Mouse (Mus musculus) liver, embryonic 15.5 days (tissue): ENCODE results near the gene Slc7a11. TPM values are rescaled to one million over a fixed set of nuclear protein-coding genes. Genes with fewer than 3 reads are reported as not detected.

Experiments
- ATAC-seq: fragments of 200-750 bp; cut with Nextera tagmentation; 2 replicates; pipeline ENCODE4 v1.8.0; 2017; ENCODE audit warnings: moderate number of reproducible peaks, mild to moderate bottlenecking, moderate library complexity; ENCODE audit not compliant: insufficient read depth
- H3K27ac ChIP-seq: fragments of 300-500 bp; sonication (generic); replicated peaks from 2 replicates; pipeline ENCODE4 v1.5.1; 2015; ENCODE audit warnings: mild to moderate bottlenecking, inconsistent platforms
- H3K27me3 ChIP-seq: fragments of 300-500 bp; sonication (generic); 2 replicates; pipeline ENCODE4 v1.6.1; 2015; ENCODE audit warnings: mild to moderate bottlenecking, inconsistent platforms
- H3K36me3 ChIP-seq: fragments of 300-500 bp; sonication (generic); replicated peaks from 2 replicates; pipeline ENCODE4 v1.6.1; 2015; ENCODE audit warnings: moderate library complexity, mild to moderate bottlenecking, inconsistent platforms
- H3K4me1 ChIP-seq: fragments of 300-500 bp; sonication (generic); replicated peaks from 2 replicates; pipeline ENCODE4 v1.6.1; 2015; ENCODE audit warnings: inconsistent platforms
- H3K4me2 ChIP-seq: fragments of 300-500 bp; sonication (generic); 2 replicates; pipeline ENCODE4 v1.6.1; 2015; ENCODE audit warnings: moderate library complexity, mild to moderate bottlenecking, inconsistent platforms
- H3K4me3 ChIP-seq: fragments of 300-500 bp; sonication (generic); replicated peaks from 2 replicates; pipeline ENCODE4 v1.5.1; 2015; ENCODE audit warnings: mild to moderate bottlenecking, inconsistent platforms
- H3K9ac ChIP-seq: fragments of 300-500 bp; sonication (generic); 2 replicates; pipeline ENCODE4 v1.6.1; 2015; ENCODE audit warnings: moderate library complexity, mild to moderate bottlenecking, inconsistent platforms
- H3K9me3 ChIP-seq: fragments of 300-500 bp; sonication (generic); replicated peaks from 2 replicates; pipeline ENCODE4 v1.6.1; 2016; ENCODE audit warnings: inconsistent platforms
- WGBS: fragments of 180-500 bp; shearing (Covaris S2); methylation state at CpG from one replicate; pipeline ENCODE4 v1.1.7; 2015; ENCODE audit warnings: mixed read lengths; ENCODE audit not compliant: insufficient replicate concordance; 5-methylcytosine and 5-hydroxymethylcytosine counted together
- polyA plus RNA-seq: library from polyadenylated mRNA; unstranded; fragments of >200 nt; fragmentation: Nextera tagmentation; extraction: Ambion mirVana; gene quantifications from 2 replicates; pipeline ENCODE4 v1.2.1, GENCODE M21; 2015

Gene Slc7a11
- polyA plus RNA-seq, 1 experiment from 2014 or later, result 0.13 TPM

- 63% methylated on average over 1 of the region's 1 CpGs for WGBS
- Histone ChIP-seq H3K4me1 (no peaks in the 10 kb centered on the region), H3K9ac (no peak overlapping the region), H3K4me3 (no peak overlapping the region), H3K36me3 (no peaks in the 10 kb centered on the region), H3K27me3 (no peaks in the 10 kb centered on the region), H3K9me3 (no peaks in the 10 kb centered on the region), H3K27ac (no peak overlapping the region), H3K4me2 (no peak overlapping the region)
- no peak for ATAC-seq
Observed at GRCm38 (mm10) chr3:50260667-50261066, 182.7 kb downstream of the Slc7a11 start.

- Histone ChIP-seq H3K27ac (no peak overlapping the region), H3K27me3 (no peaks in the 10 kb centered on the region), H3K9ac (no peak overlapping the region), H3K4me1 (no peaks in the 10 kb centered on the region), H3K4me2 (no peak overlapping the region), H3K36me3 (no peaks in the 10 kb centered on the region), H3K9me3 (no peaks in the 10 kb centered on the region), H3K4me3 (no peak overlapping the region)
- ATAC-seq, result no peak
- WGBS, result 72% methylated on average over 4 of the region's 4 CpGs
Observed at GRCm38 (mm10) chr3:50258852-50259251, 184.6 kb downstream of the Slc7a11 start.

- Histone ChIP-seq H3K9me3 (no peaks in the 10 kb centered on the region), H3K27me3 (no peaks in the 10 kb centered on the region), H3K4me2 (no peak overlapping the region), H3K4me1 (no peaks in the 10 kb centered on the region), H3K4me3 (no peak overlapping the region), H3K36me3 (no peaks in the 10 kb centered on the region), H3K27ac (no peak overlapping the region), H3K9ac (no peak overlapping the region)
- no peak for ATAC-seq
- 54% methylated on average over 6 of the region's 6 CpGs for WGBS
Observed at GRCm38 (mm10) chr3:50249598-50250300, 193.7 kb downstream of the Slc7a11 start.

GRCm38 (mm10) chr3:50235990-50236389 is 207.4 kb downstream of the Slc7a11 start:
- Histone ChIP-seq H3K9ac (no peak overlapping the region), H3K36me3 (no peaks in the 10 kb centered on the region), H3K27ac (no peak overlapping the region), H3K4me1 (no peaks in the 10 kb centered on the region), H3K27me3 (no peaks in the 10 kb centered on the region), H3K4me2 (no peak overlapping the region), H3K9me3 (no peaks in the 10 kb centered on the region), H3K4me3 (no peak overlapping the region)
- 73% methylated on average over 3 of the region's 3 CpGs for WGBS
- ATAC-seq, result no peak

GRCm38 (mm10) chr3:50233144-50233543 is 210.3 kb downstream of the Slc7a11 start:
- no peak overlapping the region for H3K9ac ChIP-seq
- ATAC-seq, result no peak
- WGBS, result 29% methylated on average over 5 of the region's 5 CpGs
- no peaks in the 10 kb centered on the region for H3K9me3 ChIP-seq
- H3K27ac ChIP-seq, result no peak overlapping the region
- no peak overlapping the region for H3K4me3 ChIP-seq
- no peaks in the 10 kb centered on the region for H3K4me1 ChIP-seq
- H3K27me3 ChIP-seq, result no peaks in the 10 kb centered on the region
- H3K36me3 ChIP-seq, result no peaks in the 10 kb centered on the region
- H3K4me2 ChIP-seq, result no peak overlapping the region

- Histone ChIP-seq H3K4me3 (no peak overlapping the region), H3K4me2 (no peak overlapping the region), H3K9ac (no peak overlapping the region), H3K4me1 (no peaks in the 10 kb centered on the region), H3K9me3 (no peaks in the 10 kb centered on the region), H3K27me3 (no peaks in the 10 kb centered on the region), H3K27ac (no peak overlapping the region), H3K36me3 (no peaks in the 10 kb centered on the region)
- WGBS, result 51% methylated on average over 2 of the region's 2 CpGs
- ATAC-seq, result no peak
Observed at GRCm38 (mm10) chr3:50224390-50225114, 218.9 kb downstream of the Slc7a11 start.

- 41% methylated on average over 2 of the region's 2 CpGs for WGBS
- Histone ChIP-seq H3K36me3 (no peaks in the 10 kb centered on the region), H3K4me1 (no peaks in the 10 kb centered on the region), H3K9me3 (no peaks in the 10 kb centered on the region), H3K27me3 (no peaks in the 10 kb centered on the region), H3K27ac (no peak overlapping the region), H3K4me2 (no peak overlapping the region), H3K4me3 (no peak overlapping the region), H3K9ac (no peak overlapping the region)
- no peak for ATAC-seq
Observed at GRCm38 (mm10) chr3:50220454-50220853, 223.0 kb downstream of the Slc7a11 start.

GRCm38 (mm10) chr3:50186369-50186768 is 257.0 kb downstream of the Slc7a11 start:
- no peaks in the 10 kb centered on the region for H3K27me3 ChIP-seq
- H3K4me2 ChIP-seq, result no peak overlapping the region
- ATAC-seq, result no peak
- no peak overlapping the region for H3K4me3 ChIP-seq
- H3K27ac ChIP-seq, result no peak overlapping the region
- H3K4me1 ChIP-seq, result no peaks in the 10 kb centered on the region
- no peaks in the 10 kb centered on the region for H3K36me3 ChIP-seq
- 69% methylated on average over 5 of the region's 5 CpGs for WGBS
- no peak overlapping the region for H3K9ac ChIP-seq
- no peaks in the 10 kb centered on the region for H3K9me3 ChIP-seq

GRCm38 (mm10) chr3:50185879-50186278 is 257.5 kb downstream of the Slc7a11 start:
- Histone ChIP-seq H3K27ac (no peak overlapping the region), H3K27me3 (no peaks in the 10 kb centered on the region), H3K4me1 (no peaks in the 10 kb centered on the region), H3K9me3 (no peaks in the 10 kb centered on the region), H3K36me3 (no peaks in the 10 kb centered on the region), H3K9ac (no peak overlapping the region), H3K4me2 (no peak overlapping the region), H3K4me3 (no peak overlapping the region)
- WGBS, result 51% methylated on average over 2 of the region's 2 CpGs
- ATAC-seq, result no peak

- no peak for ATAC-seq
- Histone ChIP-seq H3K9ac (no peak overlapping the region), H3K36me3 (no peaks in the 10 kb centered on the region), H3K4me3 (no peak overlapping the region), H3K9me3 (no peaks in the 10 kb centered on the region), H3K4me1 (no peaks in the 10 kb centered on the region), H3K4me2 (no peak overlapping the region), H3K27me3 (no peaks in the 10 kb centered on the region), H3K27ac (no peak overlapping the region)
- 61% methylated on average over 2 of the region's 2 CpGs for WGBS
Observed at GRCm38 (mm10) chr3:50160756-50161155, 282.7 kb downstream of the Slc7a11 start.

GRCm38 (mm10) chr3:50144144-50144543 is 299.3 kb downstream of the Slc7a11 start:
- Histone ChIP-seq H3K9me3 (no peaks in the 10 kb centered on the region), H3K4me2 (no peak overlapping the region), H3K9ac (no peak overlapping the region), H3K36me3 (no peaks in the 10 kb centered on the region), H3K4me1 (no peaks in the 10 kb centered on the region), H3K4me3 (no peak overlapping the region), H3K27ac (no peak overlapping the region), H3K27me3 (no peaks in the 10 kb centered on the region)
- no peak for ATAC-seq
